16 mouse cellular contexts compared by ENCODE assay signal in genomic region chr6:83697932-83698331, GRCm38 (mm10). TPM values are rescaled to one million over a fixed set of nuclear protein-coding genes. Genes with fewer than 3 reads are reported as not detected.
"Had no signal": no experiment of that assay in that cellular context is flagged by ENCODE, and none has a peak within 500 bp of the region (broad histone marks: within the 10 kb centered on the region; RNA-seq: fewer than 3 reads in every experiment).

No protein-coding gene starts in this region.

- ATAC-seq: lung, postnatal 0 days; midbrain, embryonic 15.5 days had no signal

- H3K9me3 ChIP-seq: limb, embryonic 10.5 days; liver, embryonic 15.5 days; midbrain, embryonic 15.5 days had no signal

- H3K36me3 ChIP-seq: limb, embryonic 10.5 days; liver, embryonic 15.5 days; midbrain, embryonic 15.5 days had no signal

- H3K9ac ChIP-seq: liver, embryonic 15.5 days; midbrain, embryonic 15.5 days had no signal

- DNase-seq: kidney, adult 8-10 months; kidney, postnatal 4 days; lung, adult 2 months; lung, postnatal 36 days; right cerebral cortex, postnatal 14 days; thymus, postnatal 4 days had no signal

- H3K4me2 ChIP-seq: liver, embryonic 11.5 days; liver, embryonic 15.5 days; midbrain, embryonic 15.5 days had no signal

- H3K27ac ChIP-seq: limb, embryonic 10.5 days; liver, embryonic 15.5 days; midbrain, embryonic 15.5 days had no signal

- H3K4me1 ChIP-seq: liver, embryonic 15.5 days had no signal

- H3K4me3 ChIP-seq: limb, embryonic 10.5 days; liver, embryonic 15.5 days; midbrain, embryonic 15.5 days had no signal

RNA-seq across cellular contexts. Expression of gene Vax2, which starts 13.1 kb away (rescaled TPM):
- polyA plus RNA-seq: kidney, embryonic 16.5 days; liver, embryonic 11.5 days; liver, embryonic 15.5 days; lung, adult 2 months; lung, postnatal 0 days; neural tube, embryonic 14.5 days; spleen, adult 2 months; stomach, embryonic 16.5 days had no signal

RNA-seq across cellular contexts. Expression of gene Cd207, which starts 20.3 kb away (rescaled TPM):
- polyA plus RNA-seq: kidney, embryonic 16.5 days; limb, embryonic 10.5 days; limb, embryonic 14.5 days; liver, embryonic 11.5 days; lung, postnatal 0 days; midbrain, embryonic 15.5 days; neural tube, embryonic 14.5 days had no signal

RNA-seq across cellular contexts. Expression of gene Clec4f, which starts 41.9 kb away (rescaled TPM):
- polyA plus RNA-seq: limb, embryonic 10.5 days; limb, embryonic 14.5 days; lung, adult 2 months; lung, postnatal 0 days; midbrain, embryonic 15.5 days; spleen, adult 2 months had no signal

RNA-seq across cellular contexts. Expression of gene Atp6v1b1, which starts 44.9 kb away (rescaled TPM):
- polyA plus RNA-seq: limb, embryonic 10.5 days; liver, embryonic 11.5 days; liver, embryonic 15.5 days; midbrain, embryonic 15.5 days; neural tube, embryonic 14.5 days; stomach, embryonic 16.5 days had no signal
